Mouse (Mus musculus): ENCODE measurements around the gene Kpna7.

- TF ChIP-seq MAFK (IDR thresholded peaks at IDR 0.05; ENCODE audit: borderline replicate concordance, low read depth, low read length): no peak
- TF ChIP-seq KAT2A (conservative IDR thresholded peaks at IDR 0.05; ENCODE audit: low read depth, low read length): no peak
- no peak for TF ChIP-seq ETS1 (IDR thresholded peaks at IDR 0.05; ENCODE audit: low read depth, low read length)
- no peak for TF ChIP-seq MAX (IDR thresholded peaks at IDR 0.05; ENCODE audit: low read length)
- TF ChIP-seq JUND (IDR thresholded peaks at IDR 0.05; ENCODE audit: low read depth, low read length): no peak
- no peak for TF ChIP-seq MEF2A (IDR thresholded peaks at IDR 0.05; ENCODE audit: extremely low read depth, insufficient replicate concordance, low read depth, low read length, poor library complexity, severe bottlenecking)
- no peak for TF ChIP-seq MYC (IDR thresholded peaks at IDR 0.05; ENCODE audit: low read depth, low read length)
- TF ChIP-seq CTCF (IDR thresholded peaks at IDR 0.05 in 2 of 3, conservative IDR thresholded peaks at IDR 0.05 in 1 of 3; ENCODE audit: control insufficient read depth in 1 of 3, insufficient read depth in 1 of 3, low read depth in 2 of 3, low read length in 3 of 3, poor library complexity in 1 of 3, severe bottlenecking in 1 of 3): no peak
- no peak for TF ChIP-seq E2F4 (IDR thresholded peaks at IDR 0.05; ENCODE audit: borderline replicate concordance, low read depth, low read length)
Measured at GRCm38 (mm10) chr5:144937304-144937703, 146.5 kb downstream of the Kpna7 start.

Data from MEL (cell line).